Mouse (Mus musculus): ENCODE measurements around the gene Mrgprf. TPM values are rescaled to one million over a fixed set of nuclear protein-coding genes. Genes with fewer than 3 reads are reported as not detected.

Mrgprf gene
- 0.14 and 0.35 TPM in 2 replicates for polyA plus RNA-seq (2016; fragmentation: Nextera tagmentation; extraction: Ambion mirVana)

DNA sequence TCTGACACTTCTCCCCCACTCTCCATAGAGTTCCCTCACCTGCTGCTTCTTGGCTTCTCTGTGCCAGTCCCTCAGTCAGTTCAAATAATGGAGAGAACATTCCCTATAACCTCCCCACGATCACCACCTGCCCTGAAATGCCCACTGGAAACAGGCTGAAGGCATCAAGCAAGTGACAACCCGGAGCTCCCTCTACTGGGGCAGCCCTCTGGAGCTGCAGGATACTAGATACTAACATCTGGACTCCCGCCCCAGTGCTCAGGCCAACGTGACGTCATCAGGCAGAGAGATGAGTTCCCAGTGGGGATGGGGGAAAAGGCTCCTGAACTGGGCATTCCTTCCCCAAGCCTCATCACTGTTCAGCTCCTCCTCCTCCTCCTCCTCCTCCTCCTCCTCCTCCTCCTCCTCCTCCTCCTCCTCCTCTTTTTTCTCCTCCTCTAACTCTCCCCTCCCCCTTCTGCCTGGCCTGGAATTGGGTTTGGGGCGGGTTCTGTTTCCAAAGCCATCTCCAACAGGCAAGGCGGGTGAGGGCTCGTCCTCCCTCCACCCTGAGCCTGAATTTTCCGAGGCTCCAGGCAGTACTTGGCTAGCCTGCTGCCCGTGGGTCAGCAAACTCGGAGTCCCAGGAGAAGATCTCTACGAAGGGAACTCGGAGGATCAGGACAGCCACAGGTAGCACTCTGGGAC is at the start of gene Mrgprf:
Mrgprf (plus strand) TSS at position 508 of the 687 bp plus-strand sequence.
- no peak within 1 kb of the TSS for H3K4me3 ChIP-seq
- H3K36me3 ChIP-seq = no peaks in the 10 kb centered on the region
- no peaks in the 10 kb centered on the region; the same call in 1 of the 2 replicates for H3K27me3 ChIP-seq (ENCODE audit: insufficient read depth, poor library complexity, severe bottlenecking)
- H3K4me1 ChIP-seq (replicated peaks) = peaks cover 40% of the 10 kb centered on the region
- DNase-seq (ENCODE audit: low spot score) = no peak
- H3K27ac ChIP-seq = no peak within 1 kb of the TSS
- WGBS = 39% methylated on average over 13 of the region's 13 CpGs
- no peaks in the 10 kb centered on the region for H3K9me3 ChIP-seq

DNA sequence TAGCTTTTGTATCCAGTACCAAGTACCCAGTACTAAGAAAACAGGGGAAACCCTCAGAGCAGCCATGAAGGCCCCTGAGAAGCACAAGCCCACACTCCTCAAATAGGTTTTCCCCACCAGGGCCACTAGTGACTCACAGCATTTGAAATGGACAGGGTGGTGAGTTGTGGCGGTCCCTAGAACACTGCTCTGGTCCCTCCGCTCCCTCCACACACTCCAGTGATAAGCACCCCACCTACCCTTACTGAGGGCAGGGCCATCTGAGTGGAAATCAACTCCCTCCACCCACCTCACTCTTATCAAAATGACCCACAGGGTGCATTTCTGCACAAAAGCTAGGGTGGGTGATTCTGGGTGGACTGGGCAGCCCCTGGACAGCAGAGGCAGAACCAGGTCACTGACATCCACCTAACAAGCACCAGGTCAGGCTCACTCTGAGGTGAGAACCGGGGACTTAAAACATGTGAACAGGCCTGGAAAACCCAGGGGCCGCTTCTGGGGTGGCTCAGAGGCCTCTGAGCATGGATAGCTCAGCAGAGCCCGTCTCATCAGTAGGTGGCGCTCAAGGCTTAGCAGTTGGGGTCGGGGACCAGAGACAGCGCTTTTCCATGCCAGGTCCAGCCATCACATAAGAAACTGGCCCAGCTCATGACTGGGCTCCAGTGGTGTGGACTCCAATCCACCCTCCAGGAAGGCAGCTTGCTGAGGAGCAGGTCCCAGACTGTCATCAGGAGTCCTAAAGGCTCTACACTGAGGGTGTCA is 47.7 kb upstream of the Mrgprf start:
- Histone ChIP-seq H3K36me3 (peaks cover 27% of the 10 kb centered on the region), H3K4me1 (replicated peaks) (peaks cover 15% of the 10 kb centered on the region; the same call in 1 of the 2 replicates), H3K27ac (peak overlapping the region; percentile 16; the same call in 1 of the 2 replicates), H3K9me3 (no peaks in the 10 kb centered on the region), H3K27me3 (ENCODE audit: insufficient read depth, poor library complexity, severe bottlenecking) (no peaks in the 10 kb centered on the region), H3K4me3 (no peak overlapping the region)
- WGBS = 29% methylated on average over 8 of the region's 8 CpGs
- DNase-seq (ENCODE audit: low spot score) = peak; percentile 81

DNA sequence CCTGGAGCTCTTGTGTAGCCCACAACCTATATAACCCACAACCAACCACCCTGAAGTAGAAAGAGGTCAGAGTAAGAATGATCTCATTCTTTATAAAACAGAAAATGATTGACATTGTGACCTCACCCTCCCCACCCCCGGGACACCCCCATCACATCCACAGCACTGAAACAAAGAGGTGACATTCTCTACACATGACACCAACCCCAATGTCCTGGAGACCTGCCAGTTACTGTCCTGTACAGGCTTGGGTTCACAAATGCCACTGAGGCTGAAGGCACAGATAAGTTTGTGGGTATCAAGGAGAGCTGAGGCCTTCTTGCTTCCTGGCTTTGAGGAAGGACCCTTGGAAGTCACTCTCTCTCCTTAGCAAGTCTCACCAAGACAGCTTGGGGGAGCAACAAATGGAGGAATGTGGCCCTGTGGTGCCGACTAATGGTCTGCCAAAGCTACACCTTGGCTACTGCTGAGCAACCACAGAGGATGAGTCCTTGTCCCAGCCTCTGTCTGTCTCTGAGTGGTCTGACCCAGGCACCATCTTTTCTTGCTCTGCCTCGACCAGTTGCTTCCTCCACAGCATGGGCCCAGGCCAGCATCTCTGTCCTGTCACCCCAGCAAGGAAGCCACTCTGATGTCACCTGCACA is 46.5 kb upstream of the Mrgprf start:
- H3K36me3 ChIP-seq = peaks cover 27% of the 10 kb centered on the region
- H3K4me3 ChIP-seq = no peak overlapping the region
- DNase-seq (ENCODE audit: low spot score) = no peak
- no peaks in the 10 kb centered on the region for H3K27me3 ChIP-seq (ENCODE audit: insufficient read depth, poor library complexity, severe bottlenecking)
- H3K4me1 ChIP-seq (replicated peaks) = peaks cover 12% of the 10 kb centered on the region; the same call in 1 of the 2 replicates
- no peaks in the 10 kb centered on the region for H3K9me3 ChIP-seq
- H3K27ac ChIP-seq = no peak overlapping the region
- 64% methylated on average over 3 of the region's 3 CpGs for WGBS

DNA sequence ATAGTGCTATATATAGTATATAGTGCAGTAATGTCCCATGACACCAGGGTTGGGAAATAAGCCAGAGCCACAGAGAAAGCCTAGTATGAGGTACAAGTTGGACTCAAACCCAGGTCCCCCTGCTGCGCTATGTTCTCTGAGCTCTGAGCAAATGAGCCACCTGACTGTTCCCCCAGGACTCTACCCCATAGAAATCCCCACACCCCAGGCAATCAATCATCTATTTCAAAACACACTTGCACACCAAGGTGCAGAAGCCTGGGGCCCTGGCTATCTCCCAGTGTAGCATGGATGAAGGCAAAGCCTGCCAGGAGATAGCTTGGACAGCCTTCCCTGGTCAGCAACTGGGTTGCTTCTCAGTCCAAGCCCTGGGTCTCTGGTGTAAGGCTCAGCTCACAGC is 44.5 kb upstream of the Mrgprf start:
- WGBS = 100% methylated on average over 1 of the region's 1 CpGs
- Histone ChIP-seq H3K36me3 (peaks cover 32% of the 10 kb centered on the region), H3K4me3 (no peak overlapping the region)

DNA sequence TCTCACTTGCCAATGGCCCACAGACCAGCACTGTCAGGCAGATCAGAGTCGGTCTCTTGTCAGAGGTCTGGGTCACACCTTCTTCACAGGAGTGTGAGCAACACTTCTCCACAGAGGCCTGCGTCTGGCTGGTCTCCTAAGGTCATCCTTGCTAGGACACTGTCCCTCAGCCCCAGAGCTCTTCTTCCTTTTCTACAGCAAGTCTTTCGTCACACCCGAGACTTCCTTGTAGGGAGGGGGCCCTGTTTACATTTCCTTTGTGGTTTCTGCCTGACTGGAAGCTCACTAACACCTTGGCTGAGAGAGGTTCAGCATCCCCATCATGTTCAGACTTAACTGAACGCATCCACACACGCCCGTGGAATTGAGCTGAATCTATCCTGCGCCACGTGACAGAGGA is 36.4 kb upstream of the Mrgprf start:
- no peak overlapping the region for H3K4me3 ChIP-seq
- DNase-seq (ENCODE audit: low spot score) = no peak
- H3K9me3 ChIP-seq = no peaks in the 10 kb centered on the region
- H3K27me3 ChIP-seq (ENCODE audit: insufficient read depth, poor library complexity, severe bottlenecking) = no peaks in the 10 kb centered on the region
- H3K27ac ChIP-seq = no peak overlapping the region
- no peaks in the 10 kb centered on the region for H3K4me1 ChIP-seq (replicated peaks)
- WGBS = 87% methylated on average over 9 of the region's 9 CpGs
- H3K36me3 ChIP-seq = peaks cover 38% of the 10 kb centered on the region

More for the DNA sequence above, 44.5 kb upstream of the Mrgprf start:
- DNase-seq (ENCODE audit: low spot score) = no peak
- no peak overlapping the region for H3K27ac ChIP-seq
- peaks cover 5% of the 10 kb centered on the region; the same call in 1 of the 2 replicates for H3K4me1 ChIP-seq (replicated peaks)
- H3K27me3 ChIP-seq (ENCODE audit: insufficient read depth, poor library complexity, severe bottlenecking) = no peaks in the 10 kb centered on the region
- no peaks in the 10 kb centered on the region for H3K9me3 ChIP-seq

DNA sequence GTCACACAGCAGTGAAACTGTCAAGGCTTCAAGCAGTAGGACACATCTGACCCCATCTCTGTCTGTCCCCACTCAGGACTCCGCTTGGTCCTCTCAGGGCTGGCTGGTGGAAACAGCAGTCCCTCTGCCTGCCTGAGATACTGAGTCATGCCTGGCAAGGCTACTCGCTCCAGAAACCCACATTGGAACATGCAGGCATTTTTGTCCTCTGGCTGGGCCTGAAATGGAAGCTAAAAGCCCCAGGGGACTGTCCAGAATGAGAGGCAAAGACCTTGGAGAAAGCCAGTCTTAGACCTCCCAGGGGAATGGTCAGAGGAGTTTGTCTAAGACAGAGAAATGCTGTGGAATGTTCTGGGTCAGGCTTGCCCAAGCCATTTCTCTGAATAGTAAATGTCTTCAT is 34.6 kb upstream of the Mrgprf start:
- no peak for DNase-seq (ENCODE audit: low spot score)
- Histone ChIP-seq H3K27ac (no peak overlapping the region), H3K36me3 (peaks cover 42% of the 10 kb centered on the region), H3K9me3 (no peaks in the 10 kb centered on the region), H3K4me1 (replicated peaks) (no peaks in the 10 kb centered on the region), H3K27me3 (ENCODE audit: insufficient read depth, poor library complexity, severe bottlenecking) (no peaks in the 10 kb centered on the region), H3K4me3 (no peak overlapping the region)
- 89% methylated on average over 2 of the region's 2 CpGs for WGBS

DNA sequence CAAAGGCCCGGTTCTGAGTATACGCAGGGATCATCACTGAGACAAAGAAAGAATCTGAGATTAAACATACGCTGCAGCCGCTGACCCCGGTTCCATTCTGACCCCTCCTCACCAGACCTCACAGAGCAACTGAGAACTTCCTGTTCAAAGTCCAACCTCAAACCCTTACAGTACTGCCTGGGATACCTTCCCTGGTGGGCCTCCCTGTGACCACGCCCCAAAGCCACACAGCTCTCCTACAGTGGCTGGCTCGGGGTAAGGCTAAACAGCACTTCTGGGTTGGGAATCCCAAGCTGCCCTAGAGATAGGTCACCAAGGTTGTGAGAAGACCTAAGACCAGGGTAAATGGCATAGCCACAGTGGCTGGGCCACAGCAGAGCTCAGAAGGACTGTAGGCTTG is 31.7 kb upstream of the Mrgprf start:
- no peaks in the 10 kb centered on the region for H3K4me1 ChIP-seq (replicated peaks)
- no peak for DNase-seq (ENCODE audit: low spot score)
- no peaks in the 10 kb centered on the region for H3K9me3 ChIP-seq
- no peak overlapping the region for H3K4me3 ChIP-seq
- peaks cover 69% of the 10 kb centered on the region for H3K36me3 ChIP-seq
- H3K27ac ChIP-seq = no peak overlapping the region
- no peaks in the 10 kb centered on the region for H3K27me3 ChIP-seq (ENCODE audit: insufficient read depth, poor library complexity, severe bottlenecking)
- 93% methylated on average over 7 of the region's 7 CpGs for WGBS

DNA sequence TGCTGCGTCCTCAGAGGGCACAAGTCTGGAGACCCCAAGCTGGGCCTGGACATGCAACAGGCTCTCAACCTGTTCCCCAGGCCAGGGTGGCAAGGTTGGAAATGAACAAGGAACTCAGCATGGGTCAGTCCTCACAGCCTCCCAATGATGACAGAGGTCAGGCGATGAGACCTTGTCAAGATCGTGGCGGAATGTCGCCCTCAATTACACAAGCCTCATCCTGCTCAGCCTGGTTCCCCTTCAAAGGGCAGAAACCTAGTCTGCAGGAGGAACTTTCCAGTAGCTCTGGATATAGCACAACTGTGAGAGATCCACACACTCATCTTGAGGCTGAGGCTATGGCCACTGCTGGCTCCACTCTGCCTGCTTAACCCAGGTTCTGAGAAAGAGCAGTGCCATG is 29.7 kb upstream of the Mrgprf start:
- H3K9me3 ChIP-seq = no peaks in the 10 kb centered on the region
- WGBS = 92% methylated on average over 5 of the region's 5 CpGs
- H3K27me3 ChIP-seq (ENCODE audit: insufficient read depth, poor library complexity, severe bottlenecking) = no peaks in the 10 kb centered on the region
- H3K27ac ChIP-seq = no peak overlapping the region
- H3K36me3 ChIP-seq = peaks cover 82% of the 10 kb centered on the region
- H3K4me1 ChIP-seq (replicated peaks) = no peaks in the 10 kb centered on the region
- no peak overlapping the region for H3K4me3 ChIP-seq
- DNase-seq (ENCODE audit: low spot score) = no peak

DNA sequence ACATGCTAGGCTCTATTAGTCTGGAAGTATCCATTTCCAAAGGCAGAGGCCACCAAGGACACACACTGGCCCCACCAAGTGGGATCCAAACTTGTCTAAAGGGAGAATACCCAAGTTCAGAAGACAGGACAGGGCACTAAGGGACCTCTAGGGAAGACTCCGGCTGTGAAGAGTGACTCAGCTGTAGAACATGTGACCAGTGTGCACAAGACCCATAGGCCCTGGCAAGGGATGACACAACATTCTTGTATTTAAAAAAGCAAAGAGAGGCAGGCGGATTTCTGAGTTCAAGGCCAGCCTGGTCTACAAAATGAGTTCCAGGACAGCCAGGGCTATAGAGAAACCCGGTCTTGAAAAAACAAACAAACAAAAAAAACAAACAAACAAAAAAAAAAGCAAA is 25.1 kb upstream of the Mrgprf start:
- WGBS = 88% methylated on average over 3 of the region's 3 CpGs
- 0 out of 2 replicates have a peak, but pooled peaks cover 5% of the 10 kb centered on the region for H3K4me1 ChIP-seq (replicated peaks)
- no peak overlapping the region for H3K27ac ChIP-seq
- H3K9me3 ChIP-seq = no peaks in the 10 kb centered on the region
- peaks cover 89% of the 10 kb centered on the region for H3K36me3 ChIP-seq
- no peaks in the 10 kb centered on the region for H3K27me3 ChIP-seq (ENCODE audit: insufficient read depth, poor library complexity, severe bottlenecking)
- DNase-seq (ENCODE audit: low spot score) = no peak
- H3K4me3 ChIP-seq = no peak overlapping the region

DNA sequence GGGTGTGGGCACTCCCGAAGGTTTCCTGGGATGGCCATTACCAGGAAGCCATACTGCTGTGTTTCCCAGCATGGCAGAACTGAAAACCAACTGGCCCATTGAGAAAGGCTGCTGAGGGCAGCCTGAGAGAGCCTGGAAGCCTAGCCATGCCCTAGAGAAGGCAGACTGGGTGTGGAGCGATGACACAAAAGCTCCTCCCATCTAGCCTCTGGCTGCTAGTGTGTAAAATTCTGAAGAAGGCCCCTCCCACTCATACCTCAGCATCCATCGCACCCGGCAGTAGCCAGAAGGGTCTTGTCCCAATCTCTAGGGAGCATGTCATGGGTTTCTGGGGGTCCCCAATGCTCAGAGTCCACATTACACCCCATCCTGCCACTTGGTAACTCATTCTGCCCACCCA is 19.2 kb upstream of the Mrgprf start:
- H3K36me3 ChIP-seq = peaks cover 40% of the 10 kb centered on the region
- no peak for DNase-seq (ENCODE audit: low spot score)
- 85% methylated on average over 4 of the region's 4 CpGs for WGBS

DNA sequence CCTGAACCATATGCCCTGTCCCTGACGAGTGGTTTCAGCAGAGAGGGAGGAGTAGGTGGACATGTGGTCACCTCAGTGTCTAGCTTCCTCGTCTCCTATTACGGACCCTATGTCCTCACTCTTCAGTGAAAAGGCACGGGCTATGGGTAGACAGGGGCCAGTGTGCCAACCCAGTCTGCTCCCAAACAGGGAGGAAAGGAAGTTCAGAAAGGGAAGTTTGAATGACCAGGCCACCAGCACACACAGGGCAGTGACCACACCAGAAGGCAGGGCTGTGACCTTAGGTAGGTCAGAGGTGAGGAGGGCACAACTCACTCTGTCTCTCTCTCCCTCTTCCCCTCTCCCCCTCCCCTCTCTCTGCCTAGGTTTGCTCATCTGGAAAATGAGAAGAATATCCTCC is 17.6 kb upstream of the Mrgprf start:
- Histone ChIP-seq H3K4me3 (peak overlapping the region; percentile 61), H3K36me3 (peaks cover 24% of the 10 kb centered on the region), H3K27ac (peak overlapping the region; percentile 85), H3K9me3 (no peaks in the 10 kb centered on the region), H3K4me1 (replicated peaks) (peaks cover 38% of the 10 kb centered on the region), H3K27me3 (ENCODE audit: insufficient read depth, poor library complexity, severe bottlenecking) (no peaks in the 10 kb centered on the region)
- DNase-seq (ENCODE audit: low spot score) = peak; percentile 22
- 35% methylated on average over 4 of the region's 4 CpGs for WGBS

More for the DNA sequence above, 19.2 kb upstream of the Mrgprf start:
- Histone ChIP-seq H3K4me3 (no peak overlapping the region), H3K4me1 (replicated peaks) (peaks cover 38% of the 10 kb centered on the region), H3K9me3 (no peaks in the 10 kb centered on the region), H3K27me3 (ENCODE audit: insufficient read depth, poor library complexity, severe bottlenecking) (no peaks in the 10 kb centered on the region), H3K27ac (no peak overlapping the region)

DNA sequence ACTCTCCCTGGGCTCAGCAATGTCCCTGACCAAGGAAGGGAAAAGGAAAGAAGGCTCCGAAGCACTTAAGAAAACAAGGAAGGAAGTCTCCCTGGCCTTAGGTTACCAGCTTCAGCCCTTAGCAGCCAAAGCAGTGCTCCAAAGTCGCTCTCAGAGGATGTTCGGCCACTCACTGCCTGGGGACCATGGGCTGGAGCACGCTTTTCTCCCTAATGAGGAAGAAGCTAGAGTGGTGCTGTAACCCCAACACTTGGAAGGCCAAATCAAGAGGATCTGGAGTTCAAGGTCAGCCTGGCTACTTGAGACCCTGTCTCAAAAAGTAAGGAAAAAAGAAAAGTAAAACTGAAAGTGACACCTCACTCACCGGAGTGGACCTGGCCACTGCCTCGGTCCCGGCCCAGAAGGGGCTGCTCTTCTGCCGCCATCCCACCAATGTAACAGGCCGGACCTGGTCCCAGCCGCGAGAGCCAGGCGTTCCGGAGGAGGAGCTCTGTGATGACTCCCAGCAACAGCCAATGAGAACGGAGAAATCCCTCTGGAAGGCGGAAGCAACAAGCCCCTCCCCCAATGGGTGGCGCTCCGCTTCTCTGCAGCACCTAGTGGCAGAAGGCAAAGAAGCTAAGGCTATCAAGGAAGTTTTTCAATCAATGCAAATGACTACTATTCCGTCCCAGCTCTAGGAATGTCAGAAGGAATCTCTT is 17.0 kb upstream of the Mrgprf start, which contains the start of gene Tpcn2:
Tpcn2 (minus strand) TSS at position 525 of the 701 bp plus-strand sequence.
- Histone ChIP-seq H3K4me1 (replicated peaks) (peaks cover 41% of the 10 kb centered on the region), H3K36me3 (peaks cover 18% of the 10 kb centered on the region), H3K27ac (peak within 1 kb of the TSS; percentile 85), H3K9me3 (no peaks in the 10 kb centered on the region), H3K27me3 (ENCODE audit: insufficient read depth, poor library complexity, severe bottlenecking) (no peaks in the 10 kb centered on the region), H3K4me3 (peak within 1 kb of the TSS; percentile 61)
- peak; percentile 92 for DNase-seq (ENCODE audit: low spot score)
- WGBS = 4% methylated on average over 18 of the region's 18 CpGs
